Mouse (Mus musculus) spleen, adult 2 months (tissue): ENCODE data around the gene Ccdc28a. TPM values are rescaled to one million over a fixed set of nuclear protein-coding genes. Genes with fewer than 3 reads are reported as not detected.

ENCODE experiments used
- DNase-seq, 2 experiments: peaks; one replicate each; pipeline versions ENCODE4 v3.0.0 to v3.0.0-alpha.2; 2012 to 2021; ENCODE audit warnings: low spot score in 2 of 2, low read depth in 1 of 2
- H3K27ac ChIP-seq: fragments of 200-500 bp; 2 replicates; pipeline ENCODE4 v1.5.1; 2012; ENCODE audit warnings: low read length, inconsistent platforms; ENCODE audit not compliant: insufficient read depth
- H3K27me3 ChIP-seq: fragments of 200-500 bp; 2 replicates; pipeline ENCODE4 v1.6.1; 2012; ENCODE audit warnings: mild to moderate bottlenecking, moderate library complexity, low read length, inconsistent platforms; ENCODE audit not compliant: control insufficient read depth, insufficient read depth
- H3K36me3 ChIP-seq: fragments of 200-500 bp; 2 replicates; pipeline ENCODE4 v1.6.1; 2012; ENCODE audit warnings: mild to moderate bottlenecking, low read length, inconsistent platforms; ENCODE audit not compliant: control insufficient read depth, insufficient read depth
- H3K4me1 ChIP-seq: fragments of 200-500 bp; 2 replicates; pipeline ENCODE4 v1.6.1; 2011; ENCODE audit warnings: inconsistent platforms; ENCODE audit not compliant: control insufficient read depth, insufficient read depth, insufficient read length
- H3K4me3 ChIP-seq: fragments of 200-500 bp; 2 replicates; pipeline ENCODE4 v1.5.1; 2011; ENCODE audit warnings: mild to moderate bottlenecking, inconsistent platforms; ENCODE audit not compliant: insufficient read depth, insufficient read length; ENCODE audit errors: extremely low read depth
- CTCF ChIP-seq: fragments of 200-500 bp; IDR thresholded peaks from 2 replicates; pipeline ENCODE4 v1.5.1; 2011; ENCODE audit warnings: mild to moderate bottlenecking, inconsistent platforms; ENCODE audit not compliant: insufficient read depth, insufficient read length, insufficient replicate concordance; ENCODE audit errors: extremely low read depth
- POLR2A ChIP-seq: fragments of 200-500 bp; IDR thresholded peaks from 2 replicates; pipeline ENCODE4 v1.6.1; 2011; ENCODE audit warnings: low read depth, low read length, inconsistent platforms
- WGBS: fragments of 180-500 bp; shearing (Covaris S2); methylation state at CpG from one replicate; pipeline ENCODE4 v1.1.7; 2018; 5-methylcytosine and 5-hydroxymethylcytosine counted together
- polyA plus RNA-seq: library from polyadenylated mRNA; depleted of rRNA; stranded (reverse); fragments of >200 nt; gene quantifications from 2 replicates; pipeline ENCODE4 v1.2.3, GENCODE M21; 2012; rRNA removed

Ccdc28a gene
- polyA plus RNA-seq = 14.3 and 18.1 TPM in 2 replicates

DNA sequence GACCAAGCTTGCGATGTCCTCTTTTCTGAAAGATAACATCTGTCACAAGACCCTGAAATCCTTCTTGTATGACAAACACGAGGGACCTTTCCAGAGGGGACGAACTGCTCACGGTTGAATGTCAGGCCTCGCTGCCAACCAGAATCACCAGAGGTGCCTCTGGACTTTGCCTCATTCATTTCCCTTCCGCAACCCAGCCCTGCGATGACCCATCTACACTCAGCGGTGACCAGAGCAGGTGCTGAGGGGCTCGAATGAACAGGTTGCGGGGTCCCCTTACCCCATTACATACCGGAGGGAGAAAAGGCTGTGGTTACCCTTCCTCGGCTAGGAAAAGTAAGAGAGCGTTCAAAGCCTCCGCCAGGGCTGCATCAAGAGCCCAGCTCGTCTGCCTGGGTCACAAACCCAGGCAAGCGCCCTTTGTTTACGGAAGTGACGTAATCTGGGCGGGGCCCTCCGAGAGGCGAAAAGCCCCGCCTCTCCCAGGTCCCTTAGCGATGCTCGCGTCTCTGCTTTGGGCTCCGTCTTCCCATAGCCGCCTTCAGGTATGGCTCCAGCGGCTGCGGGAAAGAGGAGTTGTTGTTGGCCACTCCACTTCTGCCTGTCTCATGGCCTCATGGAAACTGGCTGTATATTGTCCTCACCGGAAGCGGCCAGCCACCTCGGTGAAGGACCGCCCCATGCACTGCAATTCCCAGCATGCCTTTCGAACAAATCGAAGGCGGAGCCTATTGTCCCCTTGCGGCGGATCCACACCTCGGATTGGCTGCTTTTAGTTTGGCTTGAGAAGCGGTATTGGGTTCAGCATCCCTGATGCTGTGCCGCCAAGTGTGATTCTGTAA lies at the start of gene Ccdc28a:
TSS of gene Ccdc28a (minus strand) at position 439 of the 842 bp plus-strand sequence.
- Histone ChIP-seq H3K4me1 (no peaks in the 10 kb centered on the region), H3K36me3 (no peaks in the 10 kb centered on the region), H3K27me3 (no peaks in the 10 kb centered on the region), H3K4me3 (peak within 1 kb of the TSS; percentile 73), H3K27ac (peak within 1 kb of the TSS; percentile 86)
- TF ChIP-seq POLR2A (peak; percentile 44), CTCF (no peak)
- peak; percentile 92 for DNase-seq
- under 1% methylated on average over 41 of the region's 41 CpGs for WGBS

DNA sequence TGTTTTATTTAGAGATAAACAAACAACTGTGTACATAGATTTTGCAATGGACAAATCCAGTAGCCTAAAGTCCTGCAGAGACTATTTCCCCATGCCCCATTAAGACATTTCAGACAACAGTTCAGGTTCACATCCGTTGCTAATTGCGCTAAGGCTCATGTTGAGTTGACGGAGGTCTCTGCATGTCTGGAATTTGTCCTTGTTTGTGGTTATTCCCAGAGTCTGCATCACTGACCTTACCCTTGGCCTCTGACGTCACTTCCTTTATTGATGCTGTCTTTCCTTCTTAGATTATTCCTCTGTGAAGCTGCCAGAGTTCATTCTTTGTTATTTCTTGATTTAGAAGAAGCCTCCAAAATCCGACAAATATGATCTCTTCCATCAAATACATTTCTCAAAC lies 49.2 kb upstream of the Ccdc28a start:
- H3K27me3 ChIP-seq = no peaks in the 10 kb centered on the region
- no peaks in the 10 kb centered on the region for H3K4me1 ChIP-seq
- TF ChIP-seq POLR2A (no peak), CTCF (no peak)
- no peaks in the 10 kb centered on the region for H3K36me3 ChIP-seq
- no peak overlapping the region for H3K27ac ChIP-seq
- DNase-seq = no peak
- no peak overlapping the region for H3K4me3 ChIP-seq
- 89% methylated on average over 5 of the region's 5 CpGs for WGBS

DNA sequence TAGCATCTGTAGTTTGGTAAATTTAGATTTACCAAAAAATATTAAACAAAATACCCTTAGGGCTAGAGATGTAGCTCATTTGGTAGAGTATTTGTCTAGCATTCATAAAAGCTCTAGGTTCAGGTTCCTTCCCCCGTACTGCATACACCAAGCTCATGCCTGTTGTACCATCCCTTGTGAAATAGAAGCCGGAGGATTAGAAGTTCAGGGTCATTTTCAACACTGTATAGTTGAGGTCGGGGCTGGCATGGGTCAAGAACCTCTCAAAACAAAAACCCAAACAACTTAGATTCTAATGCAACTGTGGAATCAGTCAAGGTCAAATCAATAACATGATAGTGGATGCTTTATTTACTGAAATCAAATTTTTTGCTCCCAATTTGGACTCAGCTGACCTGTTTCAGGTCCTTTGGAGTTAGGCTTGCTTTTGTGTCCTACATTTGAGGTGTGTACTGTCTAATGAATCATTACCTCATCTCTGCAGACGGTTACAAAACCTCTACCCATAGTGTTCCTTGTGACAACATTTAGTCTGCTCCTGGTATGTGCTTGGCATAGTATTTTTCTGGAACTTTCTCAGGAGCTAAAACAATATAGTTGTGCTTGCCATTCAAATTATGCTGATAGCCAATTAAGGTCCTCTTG lies 41.4 kb upstream of the Ccdc28a start:
- 87% methylated on average over 4 of the region's 4 CpGs for WGBS
- no peak overlapping the region for H3K27ac ChIP-seq

DNA sequence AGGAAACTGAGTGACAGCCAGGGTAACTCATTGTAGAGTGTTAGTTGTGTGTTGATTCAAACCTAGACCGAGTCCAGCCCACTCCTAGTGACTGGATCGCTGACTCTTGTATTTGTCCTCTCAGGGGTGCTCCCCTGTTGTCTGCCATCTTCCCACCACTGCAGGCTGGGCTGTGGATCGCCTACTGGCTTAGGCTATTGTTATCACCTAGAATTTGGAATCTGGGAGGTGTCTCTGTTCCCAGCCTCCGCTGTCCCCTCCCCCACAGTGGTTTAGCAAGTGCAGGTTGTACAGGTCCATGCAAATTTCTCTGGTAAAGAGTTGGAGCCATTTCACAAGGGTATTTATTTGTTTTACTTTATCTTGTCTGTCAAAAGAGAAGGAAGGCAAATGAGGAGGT lies 16.5 kb upstream of the Ccdc28a start:
- Histone ChIP-seq H3K4me1 (no peaks in the 10 kb centered on the region), H3K27ac (no peak overlapping the region), H3K4me3 (no peak overlapping the region), H3K36me3 (no peaks in the 10 kb centered on the region), H3K27me3 (no peaks in the 10 kb centered on the region; the same call in 1 of the 2 replicates)
- WGBS = 96% methylated on average over 4 of the region's 4 CpGs
- TF ChIP-seq POLR2A = no peak
- no peak for TF ChIP-seq CTCF
- no peak for DNase-seq

More for the DNA sequence above, 41.4 kb upstream of the Ccdc28a start:
- TF ChIP-seq CTCF (no peak), POLR2A (no peak)
- no peaks in the 10 kb centered on the region for H3K27me3 ChIP-seq
- H3K4me3 ChIP-seq = no peak overlapping the region
- H3K4me1 ChIP-seq = no peaks in the 10 kb centered on the region
- no peaks in the 10 kb centered on the region for H3K36me3 ChIP-seq
- no peak for DNase-seq

GRCm38 (mm10) chr10:18243614-18244013 lies 8.8 kb upstream of the Ccdc28a start:
- H3K4me1 ChIP-seq = no peaks in the 10 kb centered on the region
- TF ChIP-seq CTCF = no peak
- no peak for TF ChIP-seq POLR2A
- H3K36me3 ChIP-seq = no peaks in the 10 kb centered on the region
- H3K27me3 ChIP-seq = no peaks in the 10 kb centered on the region
- H3K4me3 ChIP-seq = no peak overlapping the region
- WGBS = 30% methylated on average over 2 of the region's 2 CpGs
- no peak overlapping the region for H3K27ac ChIP-seq
- no peak for DNase-seq

GRCm38 (mm10) chr10:18237191-18237590 lies 2.4 kb upstream of the Ccdc28a start:
- WGBS = 78% methylated on average over 7 of the region's 7 CpGs
- H3K27me3 ChIP-seq = no peaks in the 10 kb centered on the region
- H3K4me1 ChIP-seq = no peaks in the 10 kb centered on the region
- no peak overlapping the region for H3K4me3 ChIP-seq
- H3K27ac ChIP-seq = no peak overlapping the region
- H3K36me3 ChIP-seq = no peaks in the 10 kb centered on the region
- DNase-seq = no peak
- TF ChIP-seq CTCF = no peak
- no peak for TF ChIP-seq POLR2A

GRCm38 (mm10) chr10:18236328-18236927 lies 1.6 kb upstream of the Ccdc28a start:
- H3K4me3 ChIP-seq = no peak overlapping the region
- no peaks in the 10 kb centered on the region for H3K27me3 ChIP-seq
- H3K27ac ChIP-seq = no peak overlapping the region
- H3K4me1 ChIP-seq = no peaks in the 10 kb centered on the region
- TF ChIP-seq POLR2A (no peak), CTCF (no peak)
- H3K36me3 ChIP-seq = no peaks in the 10 kb centered on the region
- WGBS = 91% methylated on average over 5 of the region's 5 CpGs
- no peak for DNase-seq
